Mouse (Mus musculus) midbrain, embryonic 12.5 days (tissue): ENCODE results near the gene Trappc5. TPM values are rescaled to one million over a fixed set of nuclear protein-coding genes. Genes with fewer than 3 reads are reported as not detected.

Source experiments
- ATAC-seq: fragments of 200-750 bp; cut with Nextera tagmentation; 2 replicates; pipeline ENCODE4 v1.8.0; 2017; ENCODE audit warnings: low read depth, moderate TSS enrichment, moderate library complexity; ENCODE audit not compliant: low FRiP score
- H3K27ac ChIP-seq: fragments of 300-500 bp; sonication (generic); replicated peaks from 2 replicates; pipeline ENCODE4 v1.5.1; 2016; ENCODE audit warnings: mild to moderate bottlenecking
- H3K27me3 ChIP-seq: fragments of 300-500 bp; sonication (generic); 2 replicates; pipeline ENCODE4 v1.6.1; 2016; ENCODE audit warnings: mild to moderate bottlenecking
- H3K36me3 ChIP-seq: fragments of 300-500 bp; sonication (generic); 2 replicates; pipeline ENCODE4 v1.6.1; 2016
- H3K4me1 ChIP-seq: fragments of 300-500 bp; sonication (generic); 2 replicates; pipeline ENCODE4 v1.6.1; 2016
- H3K4me2 ChIP-seq: fragments of 300-500 bp; sonication (generic); replicated peaks from 2 replicates; pipeline ENCODE4 v1.6.1; 2016; ENCODE audit warnings: mild to moderate bottlenecking, moderate library complexity
- H3K4me3 ChIP-seq: fragments of 300-500 bp; sonication (generic); 2 replicates; pipeline ENCODE4 v1.5.1; 2016; ENCODE audit warnings: mild to moderate bottlenecking
- H3K9ac ChIP-seq: fragments of 300-500 bp; sonication (generic); replicated peaks from 2 replicates; pipeline ENCODE4 v1.6.1; 2016; ENCODE audit warnings: mild to moderate bottlenecking, moderate library complexity
- H3K9me3 ChIP-seq: fragments of 300-500 bp; sonication (generic); 2 replicates; pipeline ENCODE4 v1.6.1; 2016; ENCODE audit warnings: mild to moderate bottlenecking
- WGBS: fragments of 180-500 bp; shearing (Covaris S2); methylation state at CpG from one replicate; pipeline ENCODE4 v1.1.7; 2016; 5-methylcytosine and 5-hydroxymethylcytosine counted together
- polyA plus RNA-seq: library from polyadenylated mRNA; unstranded; fragments of >200 nt; fragmentation: Nextera tagmentation; extraction: Ambion mirVana; gene quantifications from 2 replicates; pipeline ENCODE4 v1.2.1, GENCODE M21; 2016

Gene Trappc5
- polyA plus RNA-seq, result 46.6 and 49.0 TPM in 2 replicates

DNA sequence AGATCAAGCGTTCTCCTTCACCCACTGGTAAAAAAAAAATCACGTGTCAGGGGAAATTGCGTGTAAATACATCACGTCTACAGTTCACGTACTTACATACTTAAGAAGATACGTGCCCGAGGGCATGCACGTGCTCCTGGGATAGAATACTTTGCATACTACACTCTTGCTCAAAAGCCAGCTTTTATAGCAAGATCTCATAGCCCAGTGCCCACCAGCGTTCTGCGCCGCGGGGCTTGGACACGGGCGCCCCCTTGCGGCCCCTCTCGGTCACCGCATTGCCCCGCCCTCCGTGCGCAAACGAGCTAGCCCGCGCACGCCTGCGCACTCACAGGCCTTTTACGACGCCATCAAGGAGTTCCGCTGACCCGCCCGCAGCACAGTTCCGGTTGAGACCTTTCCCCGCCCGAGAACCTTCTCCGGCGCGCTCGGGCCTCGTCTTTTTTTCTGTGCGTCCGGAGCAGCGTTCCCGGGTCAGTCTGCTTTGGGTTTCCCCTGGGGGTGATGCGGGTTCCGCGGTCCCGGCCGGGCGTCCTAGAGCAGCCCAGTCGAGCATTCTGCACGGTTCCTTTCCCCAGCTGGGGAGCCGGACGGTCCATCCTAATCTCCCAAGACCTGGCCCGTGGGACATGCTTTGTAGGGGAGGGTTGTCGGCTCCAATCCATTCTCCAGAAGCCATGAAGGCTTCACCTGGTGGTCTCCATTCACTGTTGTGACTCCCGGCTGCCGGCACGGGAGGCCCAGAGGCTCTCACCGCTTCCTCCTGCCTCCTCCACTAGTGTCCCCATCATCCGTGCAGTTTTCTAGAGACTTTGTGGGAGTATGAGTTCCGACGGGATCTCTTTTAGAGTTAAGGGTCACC lies at the start of gene Trappc5:
Trappc5 (plus strand) TSS at position 169 of the 862 bp plus-strand sequence.
- no peaks in the 10 kb centered on the region for H3K27me3 ChIP-seq
- 1% methylated on average over 61 of the region's 61 CpGs for WGBS
- H3K9ac ChIP-seq, result peak within 1 kb of the TSS; percentile 85
- H3K4me1 ChIP-seq, result peaks cover 17% of the 10 kb centered on the region
- peak; percentile 87 for ATAC-seq
- H3K4me2 ChIP-seq, result peak within 1 kb of the TSS; percentile 85
- H3K36me3 ChIP-seq, result peaks cover 28% of the 10 kb centered on the region
- H3K9me3 ChIP-seq, result no peaks in the 10 kb centered on the region
- H3K4me3 ChIP-seq, result peak within 1 kb of the TSS; percentile 68
- H3K27ac ChIP-seq, result peak within 1 kb of the TSS; percentile 86

DNA sequence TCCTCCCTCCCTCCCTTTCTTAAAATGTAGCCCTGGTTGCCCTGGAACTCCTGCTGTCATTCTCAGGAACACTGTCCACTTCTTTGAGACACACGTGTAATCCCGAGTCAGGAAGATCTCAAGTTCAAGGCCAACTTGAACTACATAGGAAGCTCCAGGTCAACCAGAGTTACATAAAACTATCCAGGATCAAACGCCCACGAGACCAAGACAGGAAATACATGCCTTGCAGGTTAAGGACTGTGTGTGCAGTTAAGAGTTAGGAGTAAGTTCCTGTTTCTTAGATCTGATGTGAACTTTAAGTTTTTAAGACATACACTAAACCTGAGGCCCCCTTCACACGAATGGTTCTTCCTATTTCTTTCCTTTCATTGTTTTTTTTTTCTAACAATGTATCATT lies 49.1 kb upstream of the Trappc5 start:
- H3K36me3 ChIP-seq, result no peaks in the 10 kb centered on the region
- H3K4me2 ChIP-seq, result no peak overlapping the region
- peaks cover 25% of the 10 kb centered on the region for H3K27me3 ChIP-seq
- H3K9ac ChIP-seq, result no peak overlapping the region
- no peak overlapping the region for H3K27ac ChIP-seq
- ATAC-seq, result no peak
- peaks cover 14% of the 10 kb centered on the region for H3K4me1 ChIP-seq
- 66% methylated on average over 5 of the region's 5 CpGs for WGBS
- no peaks in the 10 kb centered on the region for H3K9me3 ChIP-seq
- H3K4me3 ChIP-seq, result no peak overlapping the region

DNA sequence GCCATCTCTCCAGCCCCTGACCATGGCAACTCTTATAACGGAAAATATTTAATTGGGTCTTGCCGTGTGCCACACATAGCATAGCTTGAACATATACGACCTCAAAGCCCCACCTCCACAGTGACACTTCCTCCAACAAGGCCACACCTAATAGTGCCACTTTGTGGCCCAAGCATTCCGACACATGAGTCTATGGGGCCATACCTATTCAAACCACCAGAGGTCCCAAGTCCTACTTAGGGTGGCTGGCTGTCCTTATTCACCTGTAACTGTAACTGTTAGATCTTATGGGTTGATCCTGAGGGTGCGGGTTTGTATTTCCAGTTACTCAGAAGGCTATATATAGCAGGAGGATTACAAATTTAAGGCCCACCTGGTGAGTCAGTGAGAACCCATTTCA lies 48.1 kb upstream of the Trappc5 start:
- no peak overlapping the region for H3K27ac ChIP-seq
- H3K4me3 ChIP-seq, result no peak overlapping the region
- peaks cover 9% of the 10 kb centered on the region; the same call in 1 of the 2 replicates for H3K4me1 ChIP-seq
- no peaks in the 10 kb centered on the region for H3K36me3 ChIP-seq
- H3K4me2 ChIP-seq, result no peak overlapping the region
- no peak overlapping the region for H3K9ac ChIP-seq
- WGBS, result 37% methylated on average over 5 of the region's 5 CpGs
- H3K27me3 ChIP-seq, result peaks cover 25% of the 10 kb centered on the region
- ATAC-seq, result no peak
- H3K9me3 ChIP-seq, result no peaks in the 10 kb centered on the region

DNA sequence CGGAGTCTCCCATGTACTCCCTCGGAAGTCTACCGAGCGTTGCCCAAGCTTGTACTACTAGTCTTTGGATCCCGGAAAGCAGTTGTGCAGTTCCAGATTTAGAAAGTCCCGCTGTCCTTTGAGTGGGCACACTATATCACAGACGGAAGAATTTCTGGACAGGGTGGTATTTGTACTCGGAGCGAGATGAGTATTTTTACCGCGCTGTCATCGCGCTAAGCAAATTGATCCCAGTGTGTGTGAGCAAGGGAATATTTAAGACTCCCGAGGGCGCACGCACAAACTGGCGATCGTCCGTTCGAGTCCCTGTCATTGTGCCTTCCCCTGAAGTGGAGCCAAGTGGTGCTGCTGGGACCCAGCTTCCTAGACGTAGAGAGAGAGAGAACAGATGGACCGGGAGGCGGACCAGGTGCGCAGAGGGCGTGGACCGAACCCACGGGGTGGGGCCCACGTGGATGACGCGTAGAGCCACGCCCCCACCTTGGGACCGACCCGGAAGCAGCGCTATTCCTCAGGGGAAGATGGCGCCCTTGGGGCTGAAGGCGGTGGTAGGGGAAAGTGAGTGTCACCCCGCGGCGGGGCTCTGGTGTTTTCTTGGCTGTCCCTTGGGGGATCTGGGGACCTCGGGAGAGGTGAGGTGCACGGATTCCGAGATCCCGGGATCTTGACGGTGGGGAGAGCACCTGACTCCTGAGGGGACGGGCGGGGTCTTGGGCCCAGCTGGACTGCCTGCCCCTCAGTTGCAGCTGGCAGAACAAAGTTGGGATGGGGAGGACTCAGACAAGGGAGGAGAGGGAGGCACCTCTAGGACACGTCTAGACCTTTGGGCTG lies 45.2 kb upstream of the Trappc5 start, which contains the start of gene Stxbp2:
Stxbp2 (plus strand) TSS at position 309 of the 831 bp plus-strand sequence.
- Histone ChIP-seq H3K27ac (no peak within 1 kb of the TSS), H3K36me3 (no peaks in the 10 kb centered on the region), H3K9me3 (no peaks in the 10 kb centered on the region), H3K4me1 (peaks cover 9% of the 10 kb centered on the region; the same call in 1 of the 2 replicates), H3K4me3 (peak within 1 kb of the TSS; percentile 48), H3K27me3 (peaks cover 25% of the 10 kb centered on the region), H3K9ac (peak within 1 kb of the TSS; percentile 29; the same call in 1 of the 2 replicates), H3K4me2 (peak within 1 kb of the TSS; percentile 73)
- WGBS, result 7% methylated on average over 47 of the region's 47 CpGs
- peak; percentile 69 for ATAC-seq

DNA sequence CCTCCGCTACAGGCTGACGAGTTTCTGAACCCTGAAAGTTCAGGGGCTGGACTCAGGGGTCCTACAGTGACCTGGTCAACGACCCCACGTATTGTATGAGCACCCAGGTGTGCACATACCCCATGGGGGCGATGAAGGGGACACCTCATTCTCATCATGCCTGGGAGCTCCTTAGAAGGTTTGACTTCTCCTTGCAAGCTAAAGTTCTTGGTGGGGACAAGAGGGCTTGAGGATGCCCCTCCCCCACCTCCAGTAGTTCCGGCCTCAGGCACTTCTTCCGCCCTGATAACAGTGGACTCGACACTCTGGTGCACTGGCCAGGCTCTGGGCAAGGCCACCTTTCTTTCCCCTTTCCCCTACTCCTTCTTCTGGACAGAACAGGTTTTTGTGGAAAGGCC lies 44.6 kb upstream of the Trappc5 start:
- H3K27ac ChIP-seq, result no peak overlapping the region
- peaks cover 9% of the 10 kb centered on the region; the same call in 1 of the 2 replicates for H3K4me1 ChIP-seq
- 22% methylated on average over 8 of the region's 8 CpGs for WGBS
- H3K4me2 ChIP-seq, result peak overlapping the region; percentile 73
- H3K36me3 ChIP-seq, result no peaks in the 10 kb centered on the region
- H3K9ac ChIP-seq, result peak overlapping the region; percentile 29; the same call in 1 of the 2 replicates
- no peaks in the 10 kb centered on the region for H3K9me3 ChIP-seq
- H3K4me3 ChIP-seq, result peak overlapping the region; percentile 48
- peaks cover 25% of the 10 kb centered on the region for H3K27me3 ChIP-seq
- ATAC-seq, result no peak; the same call in 1 of the 2 replicates

DNA sequence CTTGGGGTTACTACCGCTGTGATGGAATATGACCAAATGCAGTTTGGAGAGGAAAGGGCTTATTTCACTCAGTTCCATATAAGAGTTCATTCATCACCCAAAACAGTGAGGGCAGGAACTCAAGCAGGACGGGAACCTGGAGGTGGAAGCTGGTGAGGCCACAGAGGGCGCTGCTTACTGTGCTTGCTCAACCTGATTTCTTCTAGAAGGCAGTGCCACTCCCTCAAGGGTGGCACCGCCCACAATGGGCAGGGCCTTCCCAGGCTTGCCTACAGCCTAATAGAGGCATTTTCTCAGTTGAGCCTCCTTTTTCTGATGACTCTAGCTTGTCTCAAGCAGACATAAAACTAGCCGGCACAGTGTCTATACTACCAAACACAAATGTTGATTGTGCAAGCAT lies 30.3 kb upstream of the Trappc5 start:
- H3K9ac ChIP-seq, result no peak overlapping the region
- H3K9me3 ChIP-seq, result no peaks in the 10 kb centered on the region
- H3K36me3 ChIP-seq, result no peaks in the 10 kb centered on the region
- H3K4me1 ChIP-seq, result no peaks in the 10 kb centered on the region
- no peak overlapping the region for H3K4me3 ChIP-seq
- no peaks in the 10 kb centered on the region for H3K27me3 ChIP-seq
- no peak for ATAC-seq
- 19% methylated on average over 5 of the region's 5 CpGs for WGBS
- no peak overlapping the region for H3K27ac ChIP-seq
- no peak overlapping the region for H3K4me2 ChIP-seq

DNA sequence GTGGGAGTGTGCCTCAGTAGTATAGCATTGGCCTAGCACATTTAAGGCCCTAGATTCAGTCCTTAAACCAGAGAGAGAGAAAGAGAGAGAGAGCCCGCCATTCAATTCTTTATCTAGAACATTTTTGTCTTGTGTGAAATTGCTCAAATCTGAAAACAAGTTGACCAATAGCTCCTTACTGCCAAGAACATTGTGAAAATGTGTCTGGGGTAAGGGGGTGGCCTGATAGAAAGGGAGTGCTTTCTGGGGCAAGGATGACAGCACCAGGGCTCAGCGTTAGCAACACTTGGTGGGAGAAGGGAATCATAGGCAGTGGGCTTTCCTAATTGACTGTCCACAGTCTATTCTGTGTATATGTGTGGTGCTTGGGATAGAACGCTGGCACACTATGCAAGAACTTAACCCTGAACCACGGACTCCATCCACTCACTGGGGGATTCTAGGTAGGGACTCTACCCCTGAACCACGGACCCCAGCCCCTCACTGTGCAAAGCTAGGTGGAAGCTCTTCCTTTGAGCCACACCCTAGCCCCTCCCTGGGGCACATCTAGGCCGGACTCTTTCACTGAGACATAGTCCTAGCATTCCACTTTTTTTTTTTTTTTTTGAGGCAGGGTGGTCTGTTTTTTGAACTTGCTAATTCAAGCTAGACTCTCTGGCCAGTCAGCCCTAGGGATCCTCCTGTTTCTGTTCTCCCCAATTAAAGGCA lies 29.1 kb upstream of the Trappc5 start:
- no peak overlapping the region for H3K4me2 ChIP-seq
- H3K9me3 ChIP-seq, result no peaks in the 10 kb centered on the region
- no peaks in the 10 kb centered on the region for H3K27me3 ChIP-seq
- H3K36me3 ChIP-seq, result no peaks in the 10 kb centered on the region
- no peaks in the 10 kb centered on the region for H3K4me1 ChIP-seq
- no peak overlapping the region for H3K27ac ChIP-seq
- no peak overlapping the region for H3K4me3 ChIP-seq
- no peak overlapping the region for H3K9ac ChIP-seq
- ATAC-seq, result no peak
- WGBS, result 81% methylated on average over 6 of the region's 6 CpGs

DNA sequence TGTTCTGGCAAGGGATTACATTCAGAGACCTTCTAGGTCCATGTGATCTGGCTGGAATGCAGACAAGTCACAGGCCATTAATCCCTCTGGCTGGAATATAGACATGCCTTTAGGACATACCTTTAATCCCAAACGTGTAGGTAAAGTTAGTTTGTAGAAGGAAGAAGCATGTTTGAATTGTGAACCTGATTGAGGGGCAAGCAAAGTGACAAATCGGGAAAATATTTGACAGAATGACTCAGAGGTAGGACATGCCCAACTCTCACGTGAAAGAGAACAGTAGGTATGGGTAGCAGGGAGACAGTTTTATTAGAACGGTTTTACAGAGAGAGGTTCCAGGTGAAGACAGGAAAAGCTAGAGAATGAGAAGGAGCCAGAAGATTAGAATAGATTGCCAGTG lies 28.5 kb upstream of the Trappc5 start:
- H3K4me2 ChIP-seq, result no peak overlapping the region
- H3K4me1 ChIP-seq, result no peaks in the 10 kb centered on the region
- H3K9ac ChIP-seq, result no peak overlapping the region
- no peak overlapping the region for H3K4me3 ChIP-seq
- whole genome bisulfite sequencing, result 77% methylated on average over 4 of the region's 4 CpGs
- H3K27me3 ChIP-seq, result no peaks in the 10 kb centered on the region
- no peak for ATAC-seq
- no peak overlapping the region for H3K27ac ChIP-seq
- H3K9me3 ChIP-seq, result no peaks in the 10 kb centered on the region
- H3K36me3 ChIP-seq, result no peaks in the 10 kb centered on the region

DNA sequence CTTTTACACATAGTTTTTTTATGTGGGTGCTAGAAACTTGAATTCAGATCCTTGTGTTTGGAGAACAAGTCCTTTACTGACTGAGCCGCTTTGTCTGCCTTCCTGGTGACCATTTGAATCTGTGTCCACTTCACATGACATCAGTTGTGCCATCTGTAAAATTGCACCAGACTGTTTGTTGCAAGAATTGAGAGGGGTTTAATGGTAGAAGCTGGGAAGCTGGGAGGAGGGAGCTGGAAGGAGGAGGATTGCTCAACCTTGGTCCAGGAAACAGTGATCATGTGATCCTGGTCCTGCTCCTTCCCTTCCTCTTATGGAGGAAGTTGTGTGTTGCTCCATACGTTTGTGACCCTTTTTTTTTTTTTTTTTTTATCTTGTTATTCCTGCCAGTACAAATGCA lies 27.8 kb upstream of the Trappc5 start:
- WGBS, result 73% methylated on average over 2 of the region's 2 CpGs
- no peaks in the 10 kb centered on the region for H3K36me3 ChIP-seq

DNA sequence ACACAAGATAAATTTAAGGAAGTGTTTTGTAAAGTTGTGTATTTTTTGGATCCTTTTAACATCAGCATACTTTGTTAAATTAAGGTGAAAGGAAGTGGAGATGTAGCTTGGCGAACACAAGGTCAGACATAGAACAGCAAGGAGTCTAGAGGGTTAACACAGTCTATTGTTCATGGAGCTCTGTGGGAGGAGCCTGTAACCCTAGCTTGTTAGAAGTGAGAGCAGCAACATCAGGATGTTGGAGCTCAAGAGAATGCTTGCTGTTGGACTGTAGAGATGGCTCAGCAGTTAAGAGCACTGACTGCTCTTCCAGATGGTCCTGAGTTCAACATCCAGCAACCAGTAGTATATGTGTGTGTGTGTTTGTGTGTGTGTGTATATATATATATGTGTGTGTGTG lies 27.1 kb upstream of the Trappc5 start:
- WGBS, result 36% methylated on average over 1 of the region's 1 CpGs
- no peak for ATAC-seq

More for the DNA sequence above, 27.8 kb upstream of the Trappc5 start:
- Histone ChIP-seq H3K9me3 (no peaks in the 10 kb centered on the region), H3K9ac (no peak overlapping the region), H3K4me3 (no peak overlapping the region), H3K27me3 (no peaks in the 10 kb centered on the region), H3K4me2 (no peak overlapping the region), H3K27ac (no peak overlapping the region), H3K4me1 (no peaks in the 10 kb centered on the region)
- ATAC-seq, result no peak

DNA sequence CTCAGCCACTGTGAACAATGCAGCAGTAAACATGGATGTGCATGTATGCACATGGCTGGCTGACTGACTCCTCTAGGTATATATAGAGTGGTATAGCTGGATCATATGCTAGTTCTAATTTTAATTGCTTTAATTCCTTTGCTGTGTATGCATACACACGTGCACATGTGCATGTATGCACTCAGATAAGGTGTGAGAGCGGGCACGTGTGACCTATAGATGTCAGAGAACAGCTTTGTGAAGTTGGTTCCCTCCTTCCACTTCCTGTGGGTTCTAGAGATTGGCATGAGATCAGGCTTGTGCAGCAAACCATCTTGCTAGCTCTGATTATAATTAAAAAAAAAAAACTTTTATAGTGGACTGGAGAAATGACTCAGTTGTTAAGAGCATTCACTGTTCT lies 23.3 kb upstream of the Trappc5 start:
- no peak for ATAC-seq
- no peak overlapping the region for H3K4me2 ChIP-seq
- WGBS, result 68% methylated on average over 3 of the region's 3 CpGs
- H3K36me3 ChIP-seq, result no peaks in the 10 kb centered on the region
- H3K27me3 ChIP-seq, result no peaks in the 10 kb centered on the region
- H3K9ac ChIP-seq, result no peak overlapping the region
- H3K27ac ChIP-seq, result no peak overlapping the region
- H3K4me1 ChIP-seq, result peaks cover 8% of the 10 kb centered on the region
- no peak overlapping the region for H3K4me3 ChIP-seq
- no peaks in the 10 kb centered on the region for H3K9me3 ChIP-seq

More for the DNA sequence above, 27.1 kb upstream of the Trappc5 start:
- Histone ChIP-seq H3K9ac (no peak overlapping the region), H3K4me3 (no peak overlapping the region), H3K27me3 (no peaks in the 10 kb centered on the region), H3K4me1 (no peaks in the 10 kb centered on the region), H3K27ac (no peak overlapping the region), H3K9me3 (no peaks in the 10 kb centered on the region), H3K36me3 (no peaks in the 10 kb centered on the region), H3K4me2 (no peak overlapping the region)
